Mouse (Mus musculus): ENCODE results near the gene Otop2. TPM values are rescaled to one million over a fixed set of nuclear protein-coding genes. Genes with fewer than 3 reads are reported as not detected.

Otop2 gene
- polyA plus RNA-seq, 1 experiment from 2014 or later, result not detected

- no peak overlapping the region for H3K27ac ChIP-seq (ENCODE audit: low read depth, low read length)
- no peaks in the 10 kb centered on the region for H3K9me3 ChIP-seq (ENCODE audit: control insufficient read depth, low read length)
- no peak overlapping the region for H3K4me3 ChIP-seq (ENCODE audit: low read depth, low read length)
- H3K27me3 ChIP-seq (ENCODE audit: control insufficient read depth, insufficient read depth, low read length), result peaks cover 15% of the 10 kb centered on the region
- H3K9ac ChIP-seq (ENCODE audit: low read length), result no peak overlapping the region
- H3K36me3 ChIP-seq (ENCODE audit: control insufficient read depth, insufficient read depth, low read length), result no peaks in the 10 kb centered on the region
- peaks cover 13% of the 10 kb centered on the region for H3K4me1 ChIP-seq (replicated peaks; ENCODE audit: control insufficient read depth, insufficient read depth, low read length)
- ATAC-seq (replicated peaks; ENCODE audit: low FRiP score) (no peak), DNase-seq (ENCODE audit: low spot score) (no peak)
- H3K4me2 ChIP-seq (ENCODE audit: low read depth, low read length, severe bottlenecking), result no peak overlapping the region
- WGBS, result 73% methylated on average over 8 of the region's 8 CpGs
Measured at GRCm38 (mm10) chr11:115371354-115371753, 64.4 kb downstream of the Otop2 start.

GRCm38 (mm10) chr11:115372015-115372414, 65.1 kb downstream of the Otop2 start:
- Histone ChIP-seq H3K9ac (ENCODE audit: low read length) (no peak overlapping the region), H3K36me3 (ENCODE audit: control insufficient read depth, insufficient read depth, low read length) (no peaks in the 10 kb centered on the region), H3K9me3 (ENCODE audit: control insufficient read depth, low read length) (no peaks in the 10 kb centered on the region), H3K4me2 (ENCODE audit: low read depth, low read length, severe bottlenecking) (no peak overlapping the region), H3K4me3 (ENCODE audit: low read depth, low read length) (no peak overlapping the region), H3K4me1 (replicated peaks; ENCODE audit: control insufficient read depth, insufficient read depth, low read length) (peaks cover 10% of the 10 kb centered on the region), H3K27ac (ENCODE audit: low read depth, low read length) (no peak overlapping the region), H3K27me3 (ENCODE audit: control insufficient read depth, insufficient read depth, low read length) (peaks cover 15% of the 10 kb centered on the region)
- WGBS, result 57% methylated on average over 1 of the region's 1 CpGs
- DNase-seq (ENCODE audit: low spot score), result no peak
- no peak for ATAC-seq (replicated peaks; ENCODE audit: low FRiP score)

- H3K27ac ChIP-seq (ENCODE audit: low read depth, low read length), result no peak overlapping the region
- peaks cover 10% of the 10 kb centered on the region for H3K4me1 ChIP-seq (replicated peaks; ENCODE audit: control insufficient read depth, insufficient read depth, low read length)
- 53% methylated on average over 2 of the region's 2 CpGs for WGBS
- no peaks in the 10 kb centered on the region for H3K9me3 ChIP-seq (ENCODE audit: control insufficient read depth, low read length)
- ATAC-seq (replicated peaks; ENCODE audit: low FRiP score) (no peak), DNase-seq (ENCODE audit: low spot score) (no peak)
- no peak overlapping the region for H3K4me2 ChIP-seq (ENCODE audit: low read depth, low read length, severe bottlenecking)
- no peaks in the 10 kb centered on the region for H3K36me3 ChIP-seq (ENCODE audit: control insufficient read depth, insufficient read depth, low read length)
- peaks cover 13% of the 10 kb centered on the region for H3K27me3 ChIP-seq (ENCODE audit: control insufficient read depth, insufficient read depth, low read length)
- no peak overlapping the region for H3K9ac ChIP-seq (ENCODE audit: low read length)
- H3K4me3 ChIP-seq (ENCODE audit: low read depth, low read length), result no peak overlapping the region
Measured at GRCm38 (mm10) chr11:115372737-115373136, 65.8 kb downstream of the Otop2 start.

GRCm38 (mm10) chr11:115373805-115374694, 67.1 kb downstream of the Otop2 start:
- no peaks in the 10 kb centered on the region for H3K36me3 ChIP-seq (ENCODE audit: control insufficient read depth, insufficient read depth, low read length)
- H3K27ac ChIP-seq (ENCODE audit: low read depth, low read length), result no peak overlapping the region
- ATAC-seq (replicated peaks; ENCODE audit: low FRiP score) (0 out of 2 replicates have a peak, but pooled peaks have one; percentile 18), DNase-seq (ENCODE audit: low spot score) (peak; percentile 65)
- H3K9ac ChIP-seq (ENCODE audit: low read length), result peak overlapping the region; percentile 59
- no peaks in the 10 kb centered on the region for H3K9me3 ChIP-seq (ENCODE audit: control insufficient read depth, low read length)
- 2% methylated on average over 30 of the region's 30 CpGs for WGBS
- H3K4me1 ChIP-seq (replicated peaks; ENCODE audit: control insufficient read depth, insufficient read depth, low read length), result peaks cover 10% of the 10 kb centered on the region
- H3K27me3 ChIP-seq (ENCODE audit: control insufficient read depth, insufficient read depth, low read length), result peaks cover 10% of the 10 kb centered on the region
- peak overlapping the region; percentile 84 for H3K4me2 ChIP-seq (ENCODE audit: low read depth, low read length, severe bottlenecking)
- peak overlapping the region; percentile 36 for H3K4me3 ChIP-seq (ENCODE audit: low read depth, low read length)

- Histone ChIP-seq H3K4me2 (ENCODE audit: low read depth, low read length, severe bottlenecking) (peak overlapping the region; percentile 84), H3K4me3 (ENCODE audit: low read depth, low read length) (no peak overlapping the region; the same call in 1 of the 2 replicates)
Measured at GRCm38 (mm10) chr11:115374695-115375425, 67.9 kb downstream of the Otop2 start.

GRCm38 (mm10) chr11:115376722-115377121, 69.8 kb downstream of the Otop2 start:
- H3K27ac ChIP-seq (ENCODE audit: low read depth, low read length), result no peak overlapping the region
- H3K27me3 ChIP-seq (ENCODE audit: control insufficient read depth, insufficient read depth, low read length), result peaks cover 8% of the 10 kb centered on the region
- DNase-seq (ENCODE audit: low spot score), result no peak
- H3K4me3 ChIP-seq (ENCODE audit: low read depth, low read length), result no peak overlapping the region
- no peak for ATAC-seq (replicated peaks; ENCODE audit: low FRiP score)
- H3K9ac ChIP-seq (ENCODE audit: low read length), result no peak overlapping the region
- no peaks in the 10 kb centered on the region for H3K9me3 ChIP-seq (ENCODE audit: control insufficient read depth, low read length)
- H3K4me1 ChIP-seq (replicated peaks; ENCODE audit: control insufficient read depth, insufficient read depth, low read length), result peaks cover 10% of the 10 kb centered on the region
- H3K4me2 ChIP-seq (ENCODE audit: low read depth, low read length, severe bottlenecking), result no peak overlapping the region
- H3K36me3 ChIP-seq (ENCODE audit: control insufficient read depth, insufficient read depth, low read length), result no peaks in the 10 kb centered on the region
- 75% methylated on average over 7 of the region's 7 CpGs for WGBS

More at GRCm38 (mm10) chr11:115374695-115375425, 67.9 kb downstream of the Otop2 start:
- Histone ChIP-seq H3K27ac (ENCODE audit: low read depth, low read length) (no peak overlapping the region), H3K9me3 (ENCODE audit: control insufficient read depth, low read length) (no peaks in the 10 kb centered on the region), H3K27me3 (ENCODE audit: control insufficient read depth, insufficient read depth, low read length) (peaks cover 10% of the 10 kb centered on the region), H3K9ac (ENCODE audit: low read length) (peak overlapping the region; percentile 59), H3K4me1 (replicated peaks; ENCODE audit: control insufficient read depth, insufficient read depth, low read length) (peaks cover 10% of the 10 kb centered on the region), H3K36me3 (ENCODE audit: control insufficient read depth, insufficient read depth, low read length) (no peaks in the 10 kb centered on the region)
- no peak for ATAC-seq (replicated peaks; ENCODE audit: low FRiP score)
- WGBS, result 73% methylated on average over 12 of the region's 12 CpGs
- no peak for DNase-seq (ENCODE audit: low spot score)

- H3K4me2 ChIP-seq (ENCODE audit: low read depth, low read length, severe bottlenecking), result no peak overlapping the region
- no peak for ATAC-seq (replicated peaks; ENCODE audit: low FRiP score)
- H3K36me3 ChIP-seq (ENCODE audit: control insufficient read depth, insufficient read depth, low read length), result no peaks in the 10 kb centered on the region
- peaks cover 10% of the 10 kb centered on the region for H3K4me1 ChIP-seq (replicated peaks; ENCODE audit: control insufficient read depth, insufficient read depth, low read length)
- H3K9ac ChIP-seq (ENCODE audit: low read length), result no peak overlapping the region
- H3K27me3 ChIP-seq (ENCODE audit: control insufficient read depth, insufficient read depth, low read length), result peaks cover 8% of the 10 kb centered on the region
- no peak for DNase-seq (ENCODE audit: low spot score)
- no peak overlapping the region for H3K27ac ChIP-seq (ENCODE audit: low read depth, low read length)
- no peak overlapping the region for H3K4me3 ChIP-seq (ENCODE audit: low read depth, low read length)
- H3K9me3 ChIP-seq (ENCODE audit: control insufficient read depth, low read length), result no peaks in the 10 kb centered on the region
- WGBS, result 84% methylated on average over 4 of the region's 4 CpGs
Measured at GRCm38 (mm10) chr11:115377254-115377653, 70.3 kb downstream of the Otop2 start.

- Histone ChIP-seq H3K36me3 (ENCODE audit: control insufficient read depth, insufficient read depth, low read length) (no peaks in the 10 kb centered on the region), H3K9ac (ENCODE audit: low read length) (no peak overlapping the region), H3K4me1 (replicated peaks; ENCODE audit: control insufficient read depth, insufficient read depth, low read length) (peaks cover 12% of the 10 kb centered on the region), H3K27ac (ENCODE audit: low read depth, low read length) (no peak overlapping the region), H3K9me3 (ENCODE audit: control insufficient read depth, low read length) (no peaks in the 10 kb centered on the region), H3K4me3 (ENCODE audit: low read depth, low read length) (no peak overlapping the region), H3K4me2 (ENCODE audit: low read depth, low read length, severe bottlenecking) (no peak overlapping the region), H3K27me3 (ENCODE audit: control insufficient read depth, insufficient read depth, low read length) (peaks cover 8% of the 10 kb centered on the region)
- no peak for ATAC-seq (replicated peaks; ENCODE audit: low FRiP score)
- DNase-seq (ENCODE audit: low spot score), result no peak
- WGBS, result 85% methylated on average over 7 of the region's 7 CpGs
Measured at GRCm38 (mm10) chr11:115377854-115378253, 70.9 kb downstream of the Otop2 start.

Measured in forebrain, embryonic 11.5 days (tissue).